Mouse (Mus musculus) heart, adult 2 months (tissue): ENCODE results near the gene Slc35b3.

Experiments used
- CTCF ChIP-seq: fragments of 200-600 bp; IDR thresholded peaks from 2 replicates; pipeline ENCODE4 v1.8.1; 2022; ENCODE audit warnings: antibody characterized with exemption, mild to moderate bottlenecking, moderate library complexity
- POLR2A ChIP-seq: fragments of 200-500 bp; IDR thresholded peaks from 2 replicates; pipeline ENCODE4 v1.6.1; 2011; ENCODE audit warnings: mild to moderate bottlenecking, low read depth, low read length, control low read depth; ENCODE audit not compliant: insufficient read depth

DNA sequence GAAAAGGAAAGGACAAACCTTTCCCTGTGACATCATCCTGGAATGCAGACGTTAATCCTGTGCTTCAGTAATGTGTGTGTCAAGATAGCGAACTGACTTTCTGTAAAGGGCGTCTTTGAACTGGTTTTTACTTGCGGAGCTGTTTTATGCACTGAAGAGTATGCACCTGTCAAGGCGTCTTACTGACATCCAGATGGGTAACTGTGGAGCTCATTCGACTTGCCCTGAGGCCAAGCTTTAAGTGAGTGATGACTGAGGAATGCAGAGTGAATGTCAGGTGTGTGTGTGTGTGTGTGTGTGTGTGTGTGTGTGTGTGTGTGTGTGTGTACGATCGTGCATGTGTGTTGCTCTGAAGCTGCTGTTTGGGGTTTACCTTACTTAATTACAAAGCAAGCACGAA, 38.3 kb upstream of the Slc35b3 start:
- TF ChIP-seq CTCF (no peak), POLR2A (no peak)
